Mouse (Mus musculus) CH12.LX (cell line): Measurements from ENCODE around the gene Ptprb. TPM values are rescaled to one million over a fixed set of nuclear protein-coding genes. Genes with fewer than 3 reads are reported as not detected.

ENCODE experiments used
- DNase-seq: peaks from one replicate; pipeline ENCODE4 v3.0.0-alpha.2; 2013; ENCODE audit errors: extremely low read depth
- H3K27ac ChIP-seq: 2 replicates; pipeline ENCODE4 v1.5.1; 2012; ENCODE audit warnings: low read depth, mild to moderate bottlenecking, control low read depth, moderate library complexity; ENCODE audit not compliant: insufficient read depth
- H3K27me3 ChIP-seq: replicated peaks from 2 replicates; pipeline ENCODE3; 2012; ENCODE audit warnings: inconsistent platforms
- H3K36me3 ChIP-seq, 2 experiments: replicated peaks in 1 of 2; 2 replicates each; pipeline versions ENCODE3 to v1.6.1; 2012; ENCODE audit warnings: inconsistent platforms in 1 of 2, low read length in 1 of 2, mild to moderate bottlenecking in 1 of 2, mixed read lengths in 1 of 2, moderate library complexity in 1 of 2; ENCODE audit not compliant: control insufficient read depth in 1 of 2, insufficient read depth in 1 of 2
- H3K4me1 ChIP-seq, 2 experiments: 2 replicates each; pipeline ENCODE4 v1.6.1; 2012; ENCODE audit warnings: inconsistent platforms in 1 of 2, moderate library complexity in 1 of 2; ENCODE audit not compliant: insufficient read depth in 2 of 2, control insufficient read depth in 1 of 2
- H3K4me2 ChIP-seq: 2 replicates; pipeline ENCODE4 v1.6.1; 2012; ENCODE audit warnings: low read depth, mild to moderate bottlenecking, control low read depth; ENCODE audit not compliant: poor library complexity, insufficient read depth, severe bottlenecking
- H3K4me3 ChIP-seq, 3 experiments: fragments of 150-350 bp in 1 of 3; sonication (generic) in 1 of 3; replicated peaks in 1 of 3; 2 replicates each; pipeline versions ENCODE3 to v1.5.1; 2011 to 2012; ENCODE audit warnings: low read depth in 2 of 3, low read length in 2 of 3, mild to moderate bottlenecking in 2 of 3, moderate library complexity in 2 of 3, control low read depth in 1 of 3, improper control_type of control experiment in 1 of 3, inconsistent platforms in 1 of 3, mixed read lengths in 1 of 3; ENCODE audit not compliant: poor library complexity in 1 of 3
- H3K79me2 ChIP-seq: replicated peaks from 2 replicates; pipeline ENCODE4 v1.6.1; 2012; ENCODE audit warnings: mild to moderate bottlenecking, moderate library complexity; ENCODE audit not compliant: control insufficient read depth, poor library complexity, insufficient read depth, severe bottlenecking; ENCODE audit errors: extremely low read depth
- H3K9ac ChIP-seq: 2 replicates; pipeline ENCODE4 v1.6.1; 2012; ENCODE audit warnings: low read depth, mild to moderate bottlenecking, control low read depth, moderate library complexity; ENCODE audit not compliant: insufficient read depth
- H3K9me3 ChIP-seq: replicated peaks from 2 replicates; pipeline ENCODE3; 2012; ENCODE audit warnings: low read length, inconsistent platforms, mixed read lengths
- CHD1 ChIP-seq: IDR thresholded peaks from 2 replicates; pipeline ENCODE4 v1.6.1; 2012; ENCODE audit warnings: low read depth, low read length, improper control_type of control experiment, inconsistent platforms
- GABPA ChIP-seq: IDR thresholded peaks from 2 replicates; pipeline ENCODE4 v1.6.1; 2012; ENCODE audit warnings: low read depth, low read length, improper control_type of control experiment, inconsistent platforms; ENCODE audit not compliant: insufficient replicate concordance
- MAFK ChIP-seq: IDR thresholded peaks from 2 replicates; pipeline ENCODE4 v1.6.1; 2011; ENCODE audit warnings: low read length, improper control_type of control experiment; ENCODE audit not compliant: insufficient replicate concordance
- MEF2A ChIP-seq: IDR thresholded peaks from 2 replicates; pipeline ENCODE4 v1.6.1; 2014; ENCODE audit warnings: low read depth, mild to moderate bottlenecking, inconsistent platforms, low read length, improper control_type of control experiment, borderline replicate concordance
- MYC ChIP-seq: IDR thresholded peaks from 2 replicates; pipeline ENCODE4 v1.6.1; 2011; ENCODE audit warnings: low read depth, mild to moderate bottlenecking, improper control_type of control experiment, low read length
- PAX5 ChIP-seq: IDR thresholded peaks from 2 replicates; pipeline ENCODE4 v1.6.1; 2012; ENCODE audit warnings: low read length, inconsistent platforms, mixed read lengths
- SIN3A ChIP-seq: IDR thresholded peaks from 2 replicates; pipeline ENCODE4 v1.6.1; 2012; ENCODE audit warnings: low read length, improper control_type of control experiment, inconsistent platforms
- TBP ChIP-seq: conservative IDR thresholded peaks from 2 replicates; pipeline ENCODE4 v1.6.1; 2011; ENCODE audit warnings: low read depth, low read length, improper control_type of control experiment
- UBTF ChIP-seq: IDR thresholded peaks from 2 replicates; pipeline ENCODE4 v1.6.1; 2012; ENCODE audit warnings: low read depth, mild to moderate bottlenecking, inconsistent platforms, low read length, improper control_type of control experiment, moderate library complexity
- ZC3H11A ChIP-seq: IDR thresholded peaks from 2 replicates; pipeline ENCODE4 v1.6.1; 2012; ENCODE audit warnings: low read depth, mild to moderate bottlenecking, inconsistent platforms, low read length, improper control_type of control experiment
- ZKSCAN1 ChIP-seq: IDR thresholded peaks from 2 replicates; pipeline ENCODE4 v1.6.1; 2012; ENCODE audit warnings: low read depth, inconsistent platforms, low read length, improper control_type of control experiment, borderline replicate concordance
- ZMIZ1 ChIP-seq: IDR thresholded peaks from 2 replicates; pipeline ENCODE4 v1.6.1; 2012; ENCODE audit warnings: low read depth, mild to moderate bottlenecking, inconsistent platforms, low read length, improper control_type of control experiment
- ZNF384 ChIP-seq: IDR thresholded peaks from 2 replicates; pipeline ENCODE4 v1.6.1; 2012; ENCODE audit warnings: low read depth, low read length, improper control_type of control experiment, inconsistent platforms
- dilution Hi-C: fragments of 300-500 bp; cut with MboI; formaldehyde crosslinking; loops from 2 replicates; pipeline ENCODE4 v1.14.3; 2020; ENCODE audit warnings: low sequenced_read_pairs; ENCODE audit not compliant: extremely low pct_unique_long_range_greater_than_20kb, extremely low pct_ligation_motif_present
- in situ Hi-C: fragments of 300-500 bp; cut with MboI; formaldehyde crosslinking; loops from 3 replicates; pipeline ENCODE4 v1.14.3; 2019; ENCODE audit warnings: low sequenced_read_pairs, low pct_ligation_motif_present, low pct_unique_long_range_greater_than_20kb, mixed read lengths
- polyA plus RNA-seq: library from polyadenylated mRNA; unstranded; fragments of >175 nt; gene quantifications from 2 replicates; pipeline ENCODE4 v1.2.1, GENCODE M21; 2012; ENCODE audit warnings: low read depth; ENCODE audit not compliant: insufficient read length
- total RNA-seq, 2 experiments: library from RNA; depleted of rRNA; stranded (reverse); fragments of 300-350 nt in 1 of 2; fragments of >200 nt in 1 of 2; gene quantifications; 2 replicates each; pipeline ENCODE4 v1.2.3; 2012 to 2014

Gene Ptprb
- total and polyA plus RNA-seq, 3 experiments = not detected

GRCm38 (mm10) chr10:116386391-116386885, 111.1 kb downstream of the Ptprb start:
- TF ChIP-seq UBTF (no peak), PAX5 (no peak), MEF2A (no peak), ZNF384 (no peak), SIN3A (no peak), TBP (no peak), MYC (no peak), CHD1 (no peak), MAFK (no peak), ZC3H11A (no peak), ZMIZ1 (no peak), GABPA (no peak)
- Histone ChIP-seq H3K4me3 (no peak overlapping the region), H3K9me3 (no peaks in the 10 kb centered on the region), H3K27ac (no peak overlapping the region), H3K4me1 (no peaks in the 10 kb centered on the region), H3K9ac (no peak overlapping the region), H3K27me3 (no peaks in the 10 kb centered on the region), H3K79me2 (no peaks in the 10 kb centered on the region), H3K4me2 (no peak overlapping the region), H3K36me3 (no peaks in the 10 kb centered on the region)
- dilution Hi-C loops = no loop called here
- no peak for DNase-seq
- in situ Hi-C loops = no loop called here

GRCm38 (mm10) chr10:116388840-116389239, 113.5 kb downstream of the Ptprb start:
- Histone ChIP-seq H3K36me3 (no peaks in the 10 kb centered on the region), H3K4me3 (no peak overlapping the region), H3K27me3 (no peaks in the 10 kb centered on the region), H3K4me1 (peaks cover 0 to 5% of the 10 kb centered on the region in 2 experiments; a peak in 2 of 4 replicates), H3K9me3 (no peaks in the 10 kb centered on the region), H3K4me2 (no peak overlapping the region), H3K27ac (no peak overlapping the region), H3K79me2 (no peaks in the 10 kb centered on the region), H3K9ac (no peak overlapping the region)
- TF ChIP-seq ZKSCAN1 (no peak), GABPA (no peak), ZC3H11A (no peak)
- dilution Hi-C loops (no loop called here), in situ Hi-C loops (no loop called here)
- no peak for DNase-seq
